Mouse (Mus musculus): ENCODE data around the gene Clstn3. TPM values are rescaled to one million over a fixed set of nuclear protein-coding genes. Genes with fewer than 3 reads are reported as not detected.

Gene Clstn3
- not detected for polyA plus RNA-seq (2017; shearing (Covaris generic))

DNA sequence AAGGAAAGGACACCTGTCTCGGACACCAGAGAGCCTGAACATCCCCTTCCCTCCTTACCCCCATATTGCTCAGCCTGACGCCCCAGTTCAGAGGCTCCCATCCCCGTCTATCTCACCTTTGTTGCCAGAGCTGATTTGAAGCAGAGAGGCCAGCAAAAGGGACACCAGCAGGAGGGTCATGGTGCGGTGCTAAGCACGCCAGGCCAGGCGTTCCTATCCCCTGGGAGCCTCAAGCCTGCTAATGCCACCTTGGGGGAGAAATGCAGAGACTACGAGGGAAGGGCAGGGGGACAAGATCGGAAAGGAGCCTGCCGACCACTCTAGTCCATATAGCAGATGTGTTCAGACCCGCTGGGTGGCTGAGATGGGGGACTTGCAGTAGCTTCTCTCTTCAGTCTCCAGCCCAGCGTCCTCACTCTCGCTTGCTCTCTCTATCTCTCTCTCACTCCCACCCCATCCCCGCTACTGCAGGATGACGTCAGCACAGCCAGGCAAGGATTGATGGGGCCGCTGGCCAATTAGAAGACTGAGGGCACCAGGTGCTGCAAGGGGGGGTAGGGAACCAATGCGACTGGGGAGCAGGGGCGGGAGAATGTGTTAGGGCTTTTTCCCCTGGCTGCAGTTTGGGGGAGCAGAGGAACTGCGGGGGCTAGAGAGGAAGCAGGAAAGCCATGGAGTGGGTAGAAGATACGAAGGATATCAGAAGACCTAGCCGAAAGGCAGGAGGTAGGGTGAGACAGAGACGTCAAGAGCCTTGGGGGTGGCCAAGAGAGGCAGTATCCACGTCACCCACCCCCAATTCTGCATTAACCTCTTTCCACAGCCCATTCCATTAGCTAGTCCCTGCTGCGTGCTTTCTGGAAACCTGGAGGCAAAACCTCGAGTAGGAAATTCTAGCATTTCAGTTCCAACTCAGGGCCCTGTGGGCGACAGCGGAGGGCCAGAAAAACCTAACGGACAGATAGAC, at the start of gene Clstn3:
Clstn3 (minus strand) TSS at position 490 of the 967 bp plus-strand sequence.

DNA sequence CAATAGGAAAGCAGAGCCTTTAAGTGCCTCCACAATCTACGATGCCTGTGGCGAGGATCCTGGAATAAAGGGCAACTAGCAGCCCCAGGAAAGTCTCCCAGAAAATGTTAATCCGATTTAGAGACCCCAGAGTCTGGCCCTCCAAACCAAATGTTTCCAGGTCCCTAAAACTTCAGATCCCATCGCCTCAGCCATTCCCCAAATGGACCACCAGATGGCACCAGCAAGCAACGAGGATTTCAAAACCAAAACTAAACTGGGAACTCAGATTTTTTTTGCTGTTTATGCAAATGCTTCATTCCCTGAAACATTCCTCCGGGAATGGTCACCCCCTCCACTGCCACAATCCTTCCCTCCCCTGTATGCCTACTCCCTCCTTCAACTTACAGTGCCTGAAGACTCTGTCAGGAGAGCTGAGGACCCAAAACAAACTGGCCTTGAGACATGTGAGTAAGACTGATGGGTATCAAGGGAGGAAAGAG, 47.8 kb upstream of the Clstn3 start, which contains the start of gene C1ra:
C1ra (plus strand) TSS at position 51 of the 482 bp plus-strand sequence.

DNA sequence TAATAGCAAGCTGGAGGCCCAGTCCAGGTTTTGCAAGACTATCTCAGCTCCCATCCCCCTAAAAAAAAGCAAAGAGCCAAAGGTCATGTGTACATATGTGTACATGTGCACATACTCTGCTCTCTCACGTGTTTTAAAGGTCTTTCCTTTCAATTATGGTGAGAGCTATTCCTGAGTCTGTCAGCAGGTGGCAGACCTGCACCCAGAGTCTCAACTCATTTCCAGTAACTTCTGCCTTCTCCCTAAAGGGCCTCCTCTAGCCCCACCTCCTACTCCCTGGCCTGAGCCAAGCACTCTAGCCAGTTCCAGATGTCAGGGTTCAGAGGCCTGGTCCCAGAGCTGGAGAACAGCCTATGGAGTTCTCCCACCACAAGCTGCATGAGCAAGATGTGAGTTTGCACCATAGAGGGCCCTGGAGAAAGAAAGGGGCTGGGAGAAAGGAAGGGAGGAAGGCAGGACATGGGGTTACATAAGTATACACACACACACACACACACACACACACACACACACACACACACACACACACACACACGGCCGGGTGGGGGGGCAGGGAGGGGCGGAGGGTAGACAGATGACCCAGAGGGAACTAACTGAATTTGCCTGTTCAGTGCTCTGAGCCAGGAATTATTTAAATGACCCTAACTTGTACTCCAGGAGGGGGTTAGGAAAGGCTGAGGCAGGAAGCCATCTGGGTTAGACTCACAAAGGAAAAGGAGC, 28.4 kb upstream of the Clstn3 start, which contains the start of gene C1rl:
C1rl (plus strand) TSS at position 272 of the 720 bp plus-strand sequence.

DNA sequence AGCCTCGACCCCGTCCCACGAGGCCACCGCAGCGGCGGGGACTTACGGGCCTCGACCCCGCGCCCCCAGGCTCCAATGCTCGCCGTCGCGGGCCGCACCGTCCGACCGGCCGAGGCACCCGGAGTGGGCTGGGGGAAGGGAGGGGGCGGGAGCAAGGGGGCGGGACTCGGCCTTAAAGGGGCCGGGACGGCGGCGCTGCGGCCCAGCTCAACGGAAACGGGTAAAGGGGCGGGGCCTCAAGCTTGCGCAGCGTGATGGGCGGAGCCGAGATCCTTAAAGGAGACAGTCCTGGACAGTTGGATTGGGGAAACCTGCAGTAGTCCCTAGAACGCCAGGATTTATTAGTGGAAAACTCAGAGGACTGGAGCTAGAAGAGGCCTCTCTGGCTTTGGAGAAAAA, 49.7 kb downstream of the Clstn3 start, which contains the start of gene Pex5:
Pex5 (minus strand) TSS at position 141 of the 399 bp plus-strand sequence.

Other genes starting within 250 kb of the Clstn3 start
- gene Vmn2r27, start 232.9 kb downstream of the Clstn3 start, polyA plus RNA-seq (2017; shearing (Covaris generic)) = not detected
- 0.15 TPM for gene Cd163, start 160.1 kb downstream of the Clstn3 start, polyA plus RNA-seq (2017; shearing (Covaris generic))
- 39.0 TPM for gene Pex5, start 49.7 kb downstream of the Clstn3 start, polyA plus RNA-seq (2017; shearing (Covaris generic))
- 0.12 TPM for gene C1rl, start 28.3 kb upstream of the Clstn3 start, polyA plus RNA-seq (2017; shearing (Covaris generic))
- not detected for gene C1ra, start 47.6 kb upstream of the Clstn3 start, polyA plus RNA-seq (2017; shearing (Covaris generic))
- not detected for gene C1s1, start 77.6 kb upstream of the Clstn3 start, polyA plus RNA-seq (2017; shearing (Covaris generic))
- gene C1rb, start 105.5 kb upstream of the Clstn3 start, polyA plus RNA-seq (2017; shearing (Covaris generic)) = not detected
- gene C1s2, start 171.3 kb upstream of the Clstn3 start, polyA plus RNA-seq (2017; shearing (Covaris generic)) = not detected
- 24.7 TPM for gene Lpcat3, start 198.2 kb upstream of the Clstn3 start, polyA plus RNA-seq (2017; shearing (Covaris generic))
- 304 TPM for gene Emg1, start 247.4 kb upstream of the Clstn3 start, polyA plus RNA-seq (2017; shearing (Covaris generic))
- 134 TPM for gene Phb2, start 247.5 kb upstream of the Clstn3 start, polyA plus RNA-seq (2017; shearing (Covaris generic))

Measured in effector memory CD4-positive, alpha-beta T cell, adult 7 months (primary cell).